Mouse (Mus musculus): ENCODE data around the gene Chmp6. TPM values are rescaled to one million over a fixed set of nuclear protein-coding genes. Genes with fewer than 3 reads are reported as not detected.

Gene Chmp6
- total and polyA plus RNA-seq, 3 experiments: 50.3 to 70.6 (median 59.7) TPM

- no peak for DNase-seq (ENCODE audit: extremely low read depth)
- Histone ChIP-seq H3K4me3 (replicated peaks in 1 of 3; ENCODE audit: low read depth in 2 of 3, low read length in 2 of 3, poor library complexity in 1 of 3) (no peak overlapping the region), H3K9ac (ENCODE audit: insufficient read depth, low read depth) (no peak overlapping the region), H3K36me3 (replicated peaks in 1 of 2; ENCODE audit: control insufficient read depth in 1 of 2, insufficient read depth in 1 of 2, low read length in 1 of 2) (peaks cover 0 to 5% of the 10 kb centered on the region in 2 experiments), H3K9me3 (replicated peaks; ENCODE audit: low read length) (no peaks in the 10 kb centered on the region), H3K27me3 (replicated peaks) (no peaks in the 10 kb centered on the region), H3K4me2 (ENCODE audit: insufficient read depth, low read depth, poor library complexity, severe bottlenecking) (no peak overlapping the region), H3K27ac (ENCODE audit: insufficient read depth, low read depth) (no peak overlapping the region), H3K4me1 (ENCODE audit: control insufficient read depth in 1 of 2, insufficient read depth in 2 of 2) (peaks cover 3 to 10% of the 10 kb centered on the region in 2 experiments; a peak in 2 of 4 replicates), H3K79me2 (replicated peaks; ENCODE audit: control insufficient read depth, extremely low read depth, insufficient read depth, poor library complexity, severe bottlenecking) (no peaks in the 10 kb centered on the region)
- dilution Hi-C loops (cut with MboI; ENCODE audit: extremely low pct_ligation_motif_present, extremely low pct_unique_long_range_greater_than_20kb, low sequenced_read_pairs): no loop called here
- in situ Hi-C loops (cut with MboI; ENCODE audit: low pct_ligation_motif_present, low pct_unique_long_range_greater_than_20kb, low sequenced_read_pairs): no loop called here
- TF ChIP-seq ZC3H11A (IDR thresholded peaks at IDR 0.05; ENCODE audit: low read depth, low read length) (no peak), SIN3A (IDR thresholded peaks at IDR 0.05; ENCODE audit: low read length) (no peak), MXI1 (IDR thresholded peaks at IDR 0.05; ENCODE audit: low read depth, low read length) (no peak), ZNF384 (IDR thresholded peaks at IDR 0.05; ENCODE audit: low read depth, low read length) (no peak), MAZ (IDR thresholded peaks at IDR 0.05; ENCODE audit: low read depth, low read length) (no peak), HCFC1 (IDR thresholded peaks at IDR 0.05; ENCODE audit: low read depth, low read length) (no peak), RAD21 (IDR thresholded peaks at IDR 0.05; ENCODE audit: low read depth, low read length) (no peak), POLR2A (IDR thresholded peaks at IDR 0.05; ENCODE audit: low read depth, low read length) (no peak), EP300 (IDR thresholded peaks at IDR 0.05; ENCODE audit: low read length) (no peak), MAFK (IDR thresholded peaks at IDR 0.05; ENCODE audit: insufficient replicate concordance, low read length) (no peak), ETS1 (conservative IDR thresholded peaks at IDR 0.05; ENCODE audit: low read depth, low read length) (no peak), MEF2A (IDR thresholded peaks at IDR 0.05; ENCODE audit: borderline replicate concordance, low read depth, low read length) (no peak), KAT2A (IDR thresholded peaks at IDR 0.05; ENCODE audit: insufficient replicate concordance, low read length) (no peak)
These were observed 54.2 kb downstream of the Chmp6 start for GRCm38 (mm10) chr11:119967401-119967800.

- H3K9ac ChIP-seq (ENCODE audit: insufficient read depth, low read depth): no peak overlapping the region
- H3K27ac ChIP-seq (ENCODE audit: insufficient read depth, low read depth): no peak overlapping the region
- in situ Hi-C loops (cut with MboI; ENCODE audit: low pct_ligation_motif_present, low pct_unique_long_range_greater_than_20kb, low sequenced_read_pairs): no loop called here
- TF ChIP-seq USF1 (IDR thresholded peaks at IDR 0.05; ENCODE audit: low read depth, low read length) (no peak), MAX (IDR thresholded peaks at IDR 0.05; ENCODE audit: low read length) (no peak), MAFK (IDR thresholded peaks at IDR 0.05; ENCODE audit: insufficient replicate concordance, low read length) (no peak), SIN3A (IDR thresholded peaks at IDR 0.05; ENCODE audit: low read length) (no peak), ZC3H11A (IDR thresholded peaks at IDR 0.05; ENCODE audit: low read depth, low read length) (no peak), MAZ (IDR thresholded peaks at IDR 0.05; ENCODE audit: low read depth, low read length) (no peak)
- dilution Hi-C loops (cut with MboI; ENCODE audit: extremely low pct_ligation_motif_present, extremely low pct_unique_long_range_greater_than_20kb, low sequenced_read_pairs): no loop called here
- no peaks in the 10 kb centered on the region for H3K27me3 ChIP-seq (replicated peaks)
- H3K9me3 ChIP-seq (replicated peaks; ENCODE audit: low read length): no peaks in the 10 kb centered on the region
- peaks cover 0 to 7% of the 10 kb centered on the region in 2 experiments for H3K36me3 ChIP-seq (replicated peaks in 1 of 2; ENCODE audit: control insufficient read depth in 1 of 2, insufficient read depth in 1 of 2, low read length in 1 of 2)
- H3K79me2 ChIP-seq (replicated peaks; ENCODE audit: control insufficient read depth, extremely low read depth, insufficient read depth, poor library complexity, severe bottlenecking): no peaks in the 10 kb centered on the region
- no peak for DNase-seq (ENCODE audit: extremely low read depth)
- H3K4me3 ChIP-seq (replicated peaks in 1 of 3; ENCODE audit: low read depth in 2 of 3, low read length in 2 of 3, poor library complexity in 1 of 3): no peak overlapping the region
- H3K4me1 ChIP-seq (ENCODE audit: control insufficient read depth in 1 of 2, insufficient read depth in 2 of 2): peaks cover 3 to 10% of the 10 kb centered on the region in 2 experiments; a peak in 2 of 4 replicates
- H3K4me2 ChIP-seq (ENCODE audit: insufficient read depth, low read depth, poor library complexity, severe bottlenecking): no peak overlapping the region
These were observed 54.7 kb downstream of the Chmp6 start for GRCm38 (mm10) chr11:119967892-119968291.

Other genes with a start within 250 kb of the Chmp6 start
- 6.7 and 9.9 TPM in 2 replicates for gene Baiap2, start 29.3 kb downstream of the Chmp6 start, total RNA-seq (2012; rRNA removed)
- gene Baiap2, start 29.3 kb downstream of the Chmp6 start, total RNA-seq (2014; rRNA removed): 3.2 and 3.4 TPM in 2 replicates
- 5.6 and 6.1 TPM in 2 replicates for gene Baiap2, start 29.3 kb downstream of the Chmp6 start, polyA plus RNA-seq (2012; ENCODE audit: insufficient read length, low read depth)
- 0.08 and 0.17 TPM in 2 replicates for gene Aatk, start 133.7 kb downstream of the Chmp6 start, total RNA-seq (2012; rRNA removed)
- gene Aatk, start 133.7 kb downstream of the Chmp6 start, total RNA-seq (2014; rRNA removed): 0.07 and 0.19 TPM in 2 replicates
- gene Aatk, start 133.7 kb downstream of the Chmp6 start, polyA plus RNA-seq (2012; ENCODE audit: insufficient read length, low read depth): 0.21 and 0.42 TPM in 2 replicates
- 15.9 and 20.9 TPM in 2 replicates for gene Cep131, start 173.4 kb downstream of the Chmp6 start, total RNA-seq (2012; rRNA removed)
- gene Cep131, start 173.4 kb downstream of the Chmp6 start, total RNA-seq (2014; rRNA removed): 1.7 and 2.3 TPM in 2 replicates
- gene Cep131, start 173.4 kb downstream of the Chmp6 start, polyA plus RNA-seq (2012; ENCODE audit: insufficient read length, low read depth): 10.2 and 12.7 TPM in 2 replicates
- gene Tepsin, start 185.3 kb downstream of the Chmp6 start, total RNA-seq (2012; rRNA removed): 22.1 and 22.3 TPM in 2 replicates
- gene Tepsin, start 185.3 kb downstream of the Chmp6 start, total RNA-seq (2014; rRNA removed): 13.7 and 14.5 TPM in 2 replicates
- 13.0 and 14.2 TPM in 2 replicates for gene Tepsin, start 185.3 kb downstream of the Chmp6 start, polyA plus RNA-seq (2012; ENCODE audit: insufficient read length, low read depth)
- 88.0 and 103 TPM in 2 replicates for gene Ndufaf8, start 185.5 kb downstream of the Chmp6 start, total RNA-seq (2012; rRNA removed)
- gene Ndufaf8, start 185.5 kb downstream of the Chmp6 start, total RNA-seq (2014; rRNA removed): 38.6 and 46.3 TPM in 2 replicates
- 50.2 and 59.5 TPM in 2 replicates for gene Ndufaf8, start 185.5 kb downstream of the Chmp6 start, polyA plus RNA-seq (2012; ENCODE audit: insufficient read length, low read depth)
- gene Slc38a10, start 237.9 kb downstream of the Chmp6 start, total RNA-seq (2012; rRNA removed): 86.2 and 97.6 TPM in 2 replicates
- gene Slc38a10, start 237.9 kb downstream of the Chmp6 start, total RNA-seq (2014; rRNA removed): 42.8 and 47.1 TPM in 2 replicates
- 75.6 and 83.7 TPM in 2 replicates for gene Slc38a10, start 237.9 kb downstream of the Chmp6 start, polyA plus RNA-seq (2012; ENCODE audit: insufficient read length, low read depth)